Mouse (Mus musculus) heart, embryonic 16.5 days (tissue): ENCODE data around the gene Arhgef26. TPM values are rescaled to one million over a fixed set of nuclear protein-coding genes. Genes with fewer than 3 reads are reported as not detected.

Experiments
- ATAC-seq: fragments of 200-750 bp; cut with Nextera tagmentation; replicated peaks from 2 replicates; pipeline ENCODE4 v1.8.0; 2017; ENCODE audit warnings: moderate number of reproducible peaks; ENCODE audit not compliant: insufficient read depth, low FRiP score; ENCODE audit errors: extremely low read depth
- H3K27ac ChIP-seq: fragments of 300-500 bp; sonication (generic); 2 replicates; pipeline ENCODE4 v1.5.1; 2014; ENCODE audit warnings: mild to moderate bottlenecking, low read length, control low read depth, moderate library complexity
- H3K27me3 ChIP-seq: fragments of 300-500 bp; sonication (generic); 2 replicates; pipeline ENCODE4 v1.6.1; 2014; ENCODE audit warnings: low read length, mixed read lengths; ENCODE audit not compliant: control insufficient read depth, insufficient read depth
- H3K36me3 ChIP-seq: fragments of 300-500 bp; sonication (generic); 2 replicates; pipeline ENCODE4 v1.6.1; 2014; ENCODE audit not compliant: control insufficient read depth, insufficient read depth
- H3K4me1 ChIP-seq: fragments of 300-500 bp; sonication (generic); 2 replicates; pipeline ENCODE4 v1.6.1; 2014; ENCODE audit warnings: low read length, mixed read lengths; ENCODE audit not compliant: control insufficient read depth, insufficient read depth
- H3K4me2 ChIP-seq: fragments of 300-500 bp; sonication (generic); 2 replicates; pipeline ENCODE4 v1.6.1; 2014; ENCODE audit warnings: low read depth, mild to moderate bottlenecking, control low read depth, low read length
- H3K4me3 ChIP-seq: fragments of 300-500 bp; sonication (generic); 2 replicates; pipeline ENCODE4 v1.5.1; 2014; ENCODE audit warnings: mild to moderate bottlenecking, control low read depth, low read length
- H3K9ac ChIP-seq: fragments of 300-500 bp; sonication (generic); 2 replicates; pipeline ENCODE4 v1.6.1; 2014; ENCODE audit warnings: low read length, control low read depth
- H3K9me3 ChIP-seq: fragments of 300-500 bp; sonication (generic); replicated peaks from 2 replicates; pipeline ENCODE4 v1.6.1; 2016; ENCODE audit warnings: low read length; ENCODE audit not compliant: control insufficient read depth
- WGBS: fragments of 180-500 bp; shearing (Covaris S2); extraction: QIAGEN DNeasy Blood & Tissue Kit; methylation state at CpG from one replicate; pipeline ENCODE4 v1.1.7; 2014; 5-methylcytosine and 5-hydroxymethylcytosine counted together
- polyA plus RNA-seq: library from polyadenylated mRNA; unstranded; fragments of >200 nt; fragmentation: Nextera tagmentation; extraction: Ambion mirVana; gene quantifications from 2 replicates; pipeline ENCODE4 v1.2.1, GENCODE M21; 2015

Gene Arhgef26
- polyA plus RNA-seq, 1 experiment from 2014 or later, result 3.4 TPM

DNA sequence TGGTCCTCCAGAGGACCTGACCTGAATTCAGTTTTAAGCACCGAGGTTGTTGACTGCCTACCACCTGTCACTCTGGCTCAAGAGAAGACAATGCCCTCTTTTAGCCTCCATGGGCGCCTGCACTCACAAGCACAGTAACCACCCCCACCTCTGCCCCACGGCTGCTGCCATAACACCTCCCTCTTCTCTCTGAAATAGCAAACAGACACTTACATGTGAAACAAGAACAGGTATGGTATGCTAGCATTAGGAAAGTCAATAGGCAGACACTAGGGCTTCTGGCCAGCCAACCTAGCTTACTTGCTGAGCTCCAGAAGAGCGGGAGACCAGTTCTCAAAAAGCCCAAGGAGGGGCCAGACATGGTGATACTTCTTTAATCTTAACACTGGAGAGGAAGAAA is 161.2 kb downstream of the Arhgef26 start:
- H3K4me1 ChIP-seq, result no peaks in the 10 kb centered on the region
- no peak for ATAC-seq
- H3K27me3 ChIP-seq, result no peaks in the 10 kb centered on the region
- no peak overlapping the region for H3K4me2 ChIP-seq
- peaks cover 29% of the 10 kb centered on the region for H3K36me3 ChIP-seq
- H3K27ac ChIP-seq, result no peak overlapping the region
- WGBS, result 72% methylated on average over 4 of the region's 4 CpGs
- no peak overlapping the region for H3K4me3 ChIP-seq
- H3K9ac ChIP-seq, result no peak overlapping the region
- H3K9me3 ChIP-seq, result no peaks in the 10 kb centered on the region

DNA sequence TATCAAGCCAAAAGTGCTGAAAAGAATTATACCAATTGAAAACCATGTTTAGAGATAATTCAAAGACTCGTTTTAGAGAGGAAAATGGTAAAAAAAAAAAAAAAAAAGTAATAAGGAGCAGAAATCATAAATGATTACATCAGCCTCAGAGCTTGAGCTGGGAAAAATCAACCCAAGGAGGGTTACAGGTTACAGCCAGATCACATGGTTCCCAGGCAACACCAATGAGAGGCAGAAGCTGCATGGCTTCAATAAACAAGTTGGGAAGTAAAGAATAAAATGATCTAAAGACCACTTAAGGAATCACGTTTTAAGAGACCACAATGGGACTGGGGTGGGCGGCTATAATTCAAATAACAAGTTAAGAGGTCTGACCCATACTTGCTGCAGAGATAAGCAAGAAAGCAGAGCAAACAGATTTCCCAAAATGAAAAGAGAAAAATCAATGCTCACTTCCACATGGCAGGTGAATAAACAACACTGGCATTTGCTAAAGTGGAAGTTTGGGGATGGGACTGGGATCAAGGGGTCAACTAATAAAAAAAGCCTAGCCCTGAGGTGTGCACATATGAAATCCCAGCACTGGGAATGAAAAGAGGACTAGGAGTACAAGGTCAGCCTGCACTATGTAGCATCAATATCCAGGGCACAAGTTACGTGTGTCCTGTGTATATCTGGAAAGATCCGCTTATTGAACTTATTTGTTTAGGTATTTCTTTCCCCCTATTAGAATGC is 167.2 kb downstream of the Arhgef26 start:
- H3K27ac ChIP-seq, result no peak overlapping the region
- no peaks in the 10 kb centered on the region for H3K9me3 ChIP-seq
- H3K4me1 ChIP-seq, result peaks cover 9% of the 10 kb centered on the region
- peak overlapping the region; percentile 73 for H3K4me2 ChIP-seq
- H3K27me3 ChIP-seq, result no peaks in the 10 kb centered on the region
- peak overlapping the region; percentile 82 for H3K4me3 ChIP-seq
- ATAC-seq, result no peak
- 70% methylated on average over 5 of the region's 5 CpGs for WGBS
- H3K9ac ChIP-seq, result no peak overlapping the region
- peaks cover 7% of the 10 kb centered on the region for H3K36me3 ChIP-seq

DNA sequence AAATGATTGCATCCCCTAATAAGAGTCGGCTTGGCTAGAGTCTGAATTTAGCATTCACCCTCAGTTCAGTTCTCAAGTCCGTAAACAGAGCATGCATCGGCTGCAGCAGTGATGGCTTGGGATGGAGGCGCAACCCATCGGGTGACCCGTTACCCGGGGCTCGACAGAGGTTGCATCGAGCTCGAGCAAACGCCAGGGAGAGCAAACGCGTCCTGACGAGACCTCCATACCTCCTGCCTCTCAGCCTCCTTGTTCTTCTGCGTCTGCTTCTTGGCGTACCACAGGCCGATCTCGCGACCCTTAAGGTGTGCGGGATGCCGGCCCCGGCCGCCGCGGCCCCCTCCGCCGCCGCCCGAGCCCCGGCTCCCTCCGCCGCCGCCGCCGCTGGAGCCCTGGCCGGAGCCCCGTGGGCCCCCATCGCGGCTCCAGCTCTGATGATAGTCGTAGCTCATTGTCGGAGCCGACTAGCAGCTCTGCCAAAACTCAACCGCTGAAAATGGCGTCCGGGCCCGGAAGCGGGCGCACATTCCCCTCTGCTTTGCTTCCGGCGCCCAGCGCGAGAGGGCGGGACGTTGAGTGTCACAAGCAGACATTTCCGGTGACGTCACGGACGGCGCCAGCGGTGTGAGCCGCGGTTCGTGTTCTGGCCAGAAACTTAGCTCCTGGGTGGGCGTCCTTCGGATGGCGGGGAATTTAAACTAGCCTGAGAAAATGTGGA is 168.5 kb downstream of the Arhgef26 start, which contains the start of gene Dhx36:
Gene Dhx36 (minus strand): TSS at position 517 of the 718 bp plus-strand sequence.
- Histone ChIP-seq H3K4me3 (peak within 1 kb of the TSS; percentile 82), H3K27ac (peak within 1 kb of the TSS; percentile 92), H3K4me1 (peaks cover 9% of the 10 kb centered on the region), H3K4me2 (peak within 1 kb of the TSS; percentile 73), H3K9ac (peak within 1 kb of the TSS; percentile 89), H3K27me3 (no peaks in the 10 kb centered on the region), H3K36me3 (no peaks in the 10 kb centered on the region), H3K9me3 (no peaks in the 10 kb centered on the region)
- under 1% methylated on average over 66 of the region's 66 CpGs for WGBS
- peak; percentile 97 for ATAC-seq

DNA sequence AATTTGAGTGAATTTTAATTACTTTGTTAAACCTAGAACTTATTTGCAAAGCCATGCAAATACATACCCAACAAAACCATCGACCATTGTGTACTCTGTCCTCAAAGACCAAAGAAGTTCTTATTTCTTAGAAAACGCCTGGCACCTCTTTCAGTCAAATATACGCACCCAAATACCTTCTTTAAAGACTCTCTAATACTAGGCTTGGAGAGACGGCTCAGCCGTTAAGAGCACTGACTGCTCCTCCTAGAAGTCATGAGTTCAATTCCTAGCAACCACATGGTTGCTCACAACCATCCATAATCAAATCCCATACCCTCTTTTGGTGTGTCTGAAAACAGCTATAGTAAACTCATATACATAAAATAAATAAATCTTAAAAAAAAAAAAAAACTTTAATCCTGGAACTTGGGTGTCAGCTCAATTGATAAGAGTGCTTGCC is 169.1 kb downstream of the Arhgef26 start:
- 46% methylated on average over 5 of the region's 5 CpGs for WGBS
- no peaks in the 10 kb centered on the region for H3K27me3 ChIP-seq
- no peak overlapping the region for H3K27ac ChIP-seq
- ATAC-seq, result peak; percentile 28; the same call in 1 of the 2 replicates
- H3K4me3 ChIP-seq, result peak overlapping the region; percentile 82
- no peaks in the 10 kb centered on the region for H3K36me3 ChIP-seq
- peak overlapping the region; percentile 73 for H3K4me2 ChIP-seq
- H3K9me3 ChIP-seq, result no peaks in the 10 kb centered on the region
- peaks cover 9% of the 10 kb centered on the region for H3K4me1 ChIP-seq
- H3K9ac ChIP-seq, result peak overlapping the region; percentile 29; the same call in 1 of the 2 replicates

Other genes with a start within 250 kb of the Arhgef26 start
- 15.1 and 16.5 TPM in 2 replicates for gene Dhx36, start 168.7 kb downstream of the Arhgef26 start, polyA plus RNA-seq